Comparison of ENCODE assay signal across 9 mouse cellular contexts in the genomic region with DNA sequence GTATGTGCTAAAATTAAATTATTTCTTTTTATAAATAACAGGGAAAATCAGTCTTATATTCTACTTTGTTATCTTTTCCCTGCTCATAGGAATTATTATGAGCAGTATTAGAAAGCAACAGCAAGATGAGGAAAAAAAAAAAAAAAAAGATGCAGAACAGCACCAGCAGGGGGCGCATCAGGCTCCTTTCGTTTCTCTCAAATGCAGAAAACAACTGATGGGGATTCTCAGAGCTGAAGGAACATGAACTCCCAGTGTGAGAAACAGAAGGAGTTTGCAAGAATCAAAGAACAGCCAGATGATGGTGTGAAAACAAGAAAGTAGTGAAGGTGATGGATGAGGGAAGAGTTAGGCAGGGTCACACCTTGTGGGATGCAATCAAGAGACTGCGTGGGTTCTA.
DNase-seq lines count a peak whose midpoint lies in the region; ATAC-seq and TF ChIP-seq lines count a peak whose summit lies in the region.
"Had no signal": no experiment of that assay in that cellular context is flagged by ENCODE, and none has a peak within 500 bp of the region (broad histone marks: within the 10 kb centered on the region; RNA-seq: fewer than 3 reads in every experiment).

No protein-coding gene starts in this region.

- no peak overlapping the region for H3K9ac ChIP-seq in liver, embryonic 11.5 days (ENCODE audit: low read depth, low read length)
- H3K9ac ChIP-seq: limb, embryonic 12.5 days had no signal

- TF ChIP-seq CTCF in cerebellum, adult 2 months (IDR thresholded peaks at IDR 0.05; ENCODE audit: borderline replicate concordance, insufficient read depth, low read depth, low read length): peak; percentile 26; the same call in 1 of the 2 replicates

- no peak overlapping the region for H3K4me2 ChIP-seq in liver, embryonic 11.5 days
- H3K4me2 ChIP-seq: limb, embryonic 12.5 days had no signal

- H3K36me3 ChIP-seq in liver, embryonic 11.5 days (ENCODE audit: control insufficient read depth, insufficient read depth, low read length): no peaks in the 10 kb centered on the region
- H3K36me3 ChIP-seq: limb, embryonic 12.5 days had no signal

- TF ChIP-seq POLR2A in cerebellum, adult 2 months (IDR thresholded peaks at IDR 0.05; ENCODE audit: borderline replicate concordance, insufficient read depth, low read length): no peak

- peak; percentile 10 to 26 for DNase-seq in cerebellum, adult 2 months
- no peak for DNase-seq in cerebellum, adult 9-10 months
- DNase-seq in liver: peak; percentile 3
- DNase-seq in liver, embryonic 11.5 days (ENCODE audit: low spot score): no peak
- peak; percentile 42 for DNase-seq in ZHBTc4 (ENCODE audit: low read depth, low spot score)
- DNase-seq in induced T-regulatory cell, adult 2 months (ENCODE audit: low read depth): peak; percentile 0
- DNase-seq in retina, adult 2 months (ENCODE audit: low read depth, low spot score): peak; percentile 3

- no peak for ATAC-seq in liver, embryonic 11.5 days (replicated peaks; ENCODE audit: low FRiP score)
- no peak for ATAC-seq in erythroblast, adult 5-6 weeks (replicated peaks; ENCODE audit: low FRiP score, poor library complexity, severe bottlenecking)

- 33% methylated on average over 3 of the region's 3 CpGs for WGBS in cerebellum, adult 2 months
- WGBS in liver, embryonic 11.5 days: 28% methylated on average over 3 of the region's 3 CpGs

- H3K27ac ChIP-seq in cerebellum, adult 2 months (ENCODE audit: insufficient read depth, low read length): no peak overlapping the region
- no peak overlapping the region for H3K27ac ChIP-seq in liver, embryonic 11.5 days (ENCODE audit: low read depth, low read length)
- H3K27ac ChIP-seq: limb, embryonic 12.5 days had no signal

- no peaks in the 10 kb centered on the region for H3K9me3 ChIP-seq in liver, embryonic 11.5 days (ENCODE audit: control insufficient read depth, low read length)
- H3K9me3 ChIP-seq: limb, embryonic 12.5 days had no signal

- H3K4me1 ChIP-seq in cerebellum, adult 2 months (ENCODE audit: control insufficient read depth, insufficient read depth, low read length): no peaks in the 10 kb centered on the region
- no peaks in the 10 kb centered on the region for H3K4me1 ChIP-seq in liver, embryonic 11.5 days (replicated peaks; ENCODE audit: control insufficient read depth, insufficient read depth, low read length)
- H3K4me1 ChIP-seq: limb, embryonic 12.5 days had no signal

- H3K27me3 ChIP-seq in cerebellum, adult 2 months (ENCODE audit: control insufficient read depth, insufficient read depth, low read length): no peaks in the 10 kb centered on the region
- no peaks in the 10 kb centered on the region for H3K27me3 ChIP-seq in liver, embryonic 11.5 days (replicated peaks; ENCODE audit: control insufficient read depth, insufficient read depth, low read length)
- H3K27me3 ChIP-seq: limb, embryonic 12.5 days had no signal

- H3K4me3 ChIP-seq in cerebellum, adult 2 months (replicated peaks; ENCODE audit: insufficient read depth, low read depth, low read length): no peak overlapping the region
- H3K4me3 ChIP-seq in liver, embryonic 11.5 days (ENCODE audit: low read depth, low read length): no peak overlapping the region
- H3K4me3 ChIP-seq: limb, embryonic 12.5 days had no signal

Comparison
In these comparisons a context has a peak if more than half of its experiments do, and no peak if none do; other contexts are left out.
1. DNase-seq: peak in cerebellum, adult 2 months (2 of 2), liver (single experiment), ZHBTc4 (single experiment), induced T-regulatory cell, adult 2 months (single experiment) and retina, adult 2 months (single experiment); none in cerebellum, adult 9-10 months (single experiment) and liver, embryonic 11.5 days (single experiment).